Mouse (Mus musculus) olfactory bulb, adult 2 months (tissue): Measurements from ENCODE around the gene Gtf3c1. TPM values are rescaled to one million over a fixed set of nuclear protein-coding genes. Genes with fewer than 3 reads are reported as not detected.

Experiments
- H3K27ac ChIP-seq: fragments of 200-500 bp; 2 replicates; pipeline ENCODE4 v1.5.1; 2012; ENCODE audit warnings: low read depth, low read length; ENCODE audit not compliant: insufficient read depth
- H3K4me1 ChIP-seq: fragments of 200-500 bp; 2 replicates; pipeline ENCODE4 v1.6.1; 2012; ENCODE audit warnings: low read length; ENCODE audit not compliant: control insufficient read depth, insufficient read depth
- H3K4me3 ChIP-seq: fragments of 200-500 bp; 2 replicates; pipeline ENCODE4 v1.5.1; 2012; ENCODE audit warnings: mild to moderate bottlenecking, low read depth, low read length, moderate library complexity; ENCODE audit not compliant: insufficient read depth
- CTCF ChIP-seq: fragments of 200-500 bp; IDR thresholded peaks from 2 replicates; pipeline ENCODE4 v1.5.1; 2012; ENCODE audit warnings: low read depth, mild to moderate bottlenecking, low read length, moderate library complexity; ENCODE audit not compliant: insufficient read depth
- POLR2A ChIP-seq: fragments of 200-500 bp; IDR thresholded peaks from 2 replicates; pipeline ENCODE4 v1.6.1; 2012; ENCODE audit warnings: mild to moderate bottlenecking, low read depth, low read length, moderate library complexity; ENCODE audit not compliant: insufficient read depth
- WGBS: fragments of 180-500 bp; shearing (Covaris S2); methylation state at CpG from one replicate; pipeline ENCODE4 v1.1.7; 2018; 5-methylcytosine and 5-hydroxymethylcytosine counted together
- polyA plus RNA-seq: library from polyadenylated mRNA; stranded (reverse); fragments of >200 nt; gene quantifications from 2 replicates; pipeline ENCODE4 v1.2.4, GENCODE M21; 2012; ENCODE audit warnings: low replicate concordance; ENCODE audit not compliant: missing spikeins, insufficient read depth, insufficient read length

The Gtf3c1 gene
- polyA plus RNA-seq, 1 experiment: not detected

DNA sequence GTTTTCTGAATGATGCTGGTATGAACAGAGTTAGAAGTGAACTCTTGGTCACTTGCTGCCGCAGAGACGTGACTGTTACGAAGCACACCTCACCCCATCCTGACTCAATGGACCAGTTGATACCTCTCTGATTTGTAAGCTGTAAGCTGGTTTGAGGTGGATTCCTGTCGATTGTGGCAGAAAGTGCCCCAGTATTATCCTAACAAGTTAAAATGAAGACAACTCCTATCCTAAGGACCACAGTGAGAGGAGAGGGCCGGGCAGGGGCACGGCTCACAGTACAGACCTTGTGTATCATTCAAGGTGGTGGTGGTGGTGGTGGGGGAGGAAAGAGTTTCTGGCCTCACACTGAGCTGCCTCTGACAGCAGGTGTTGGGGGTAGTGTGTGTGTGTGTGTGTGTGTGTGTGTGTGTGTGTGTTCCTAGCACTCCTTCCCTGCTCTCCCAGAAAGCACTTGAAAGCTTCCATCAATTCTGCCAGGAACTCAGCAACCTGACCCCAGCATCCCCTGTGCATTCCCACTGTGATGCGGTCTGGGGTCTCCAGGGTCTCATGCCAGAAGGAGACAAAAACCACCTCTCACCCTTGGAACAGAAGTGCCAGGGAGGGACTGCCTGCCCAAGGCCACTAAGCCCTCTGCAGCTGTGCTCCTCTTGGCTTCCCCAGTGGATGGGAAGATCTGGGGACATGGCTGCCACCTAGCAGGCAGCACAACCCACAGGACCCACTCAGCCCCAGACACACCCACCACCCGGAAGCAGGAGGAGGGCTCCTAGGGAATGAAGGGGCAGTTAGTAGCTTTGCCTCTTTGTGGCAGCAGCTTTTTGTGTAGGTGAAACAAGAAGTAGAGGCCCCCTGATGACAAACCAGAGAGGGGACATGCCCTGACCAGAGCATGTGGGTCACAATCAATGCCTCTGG, 70.1 kb downstream of the Gtf3c1 start:
- Histone ChIP-seq H3K4me1 (peaks cover 19% of the 10 kb centered on the region), H3K4me3 (no peak overlapping the region), H3K27ac (no peak overlapping the region)
- 84% methylated on average over 8 of the region's 8 CpGs for WGBS
- TF ChIP-seq POLR2A (no peak), CTCF (no peak)

DNA sequence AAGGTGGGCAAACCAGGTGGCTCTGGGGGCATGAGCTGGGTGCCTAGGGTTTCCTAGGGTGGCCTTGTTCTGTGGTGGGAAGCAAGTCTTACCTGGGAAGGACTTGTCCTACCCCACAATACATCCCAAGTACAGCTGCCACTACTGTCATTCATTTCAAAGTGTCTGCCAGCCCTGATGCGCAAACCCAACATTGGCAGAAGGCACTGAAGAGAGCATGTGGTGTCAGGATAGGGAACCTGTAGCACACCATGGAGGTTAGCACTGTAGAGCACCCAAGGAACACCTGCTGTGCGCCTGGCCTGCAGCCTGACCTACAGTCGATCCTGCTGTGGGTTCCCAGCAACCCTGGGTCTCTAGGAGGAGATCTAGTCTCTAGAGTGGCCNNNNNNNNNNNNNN, 76.6 kb downstream of the Gtf3c1 start:
- WGBS: 91% methylated on average over 3 of the region's 3 CpGs
- peaks cover 11% of the 10 kb centered on the region for H3K4me1 ChIP-seq
- no peak overlapping the region for H3K4me3 ChIP-seq
- no peak overlapping the region; the same call in 1 of the 2 replicates for H3K27ac ChIP-seq
- TF ChIP-seq CTCF: no peak
- no peak for TF ChIP-seq POLR2A

DNA sequence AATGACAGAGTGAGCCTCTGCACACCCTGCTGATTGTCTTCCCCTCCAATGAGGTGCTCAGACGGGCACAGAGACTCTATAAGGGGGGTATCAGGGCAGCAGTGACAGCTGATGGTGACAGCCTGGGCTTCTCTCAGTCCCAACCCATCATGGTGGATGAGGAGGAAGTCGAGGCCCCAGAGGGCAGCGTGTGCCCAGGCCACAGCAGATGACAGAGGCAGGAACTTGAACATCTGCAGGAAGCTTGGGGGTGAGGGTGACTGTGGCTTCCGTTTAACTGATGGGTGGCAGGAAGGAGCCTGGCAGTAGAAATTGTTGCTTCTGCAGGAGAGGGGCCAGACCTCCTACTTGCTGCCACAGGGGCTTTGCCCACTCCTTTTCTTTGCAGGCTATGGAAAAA, 77.3 kb downstream of the Gtf3c1 start:
- H3K27ac ChIP-seq: no peak overlapping the region
- TF ChIP-seq POLR2A: no peak
- TF ChIP-seq CTCF: no peak
- H3K4me1 ChIP-seq: peaks cover 5% of the 10 kb centered on the region
- H3K4me3 ChIP-seq: no peak overlapping the region
- 78% methylated on average over 4 of the region's 4 CpGs for WGBS

DNA sequence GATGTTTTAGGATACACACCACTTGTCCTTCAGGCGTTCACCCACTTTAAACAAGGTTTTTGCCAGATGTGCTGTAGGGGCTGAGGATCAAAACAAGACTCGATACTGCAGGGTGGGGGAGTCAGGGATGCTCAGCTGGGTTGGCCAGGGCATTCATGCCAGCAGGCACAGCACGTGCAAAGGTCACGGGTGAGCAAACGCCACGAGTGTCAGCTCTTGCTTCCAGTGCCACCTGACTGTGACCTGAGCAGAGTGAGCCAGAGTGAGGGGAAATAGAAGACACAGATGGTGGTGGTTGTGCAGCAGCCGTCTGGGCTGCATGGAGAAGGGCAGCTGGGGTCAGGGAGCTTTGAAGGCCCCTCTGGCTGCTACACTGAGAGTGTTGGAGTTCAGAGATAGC, 81.8 kb downstream of the Gtf3c1 start:
- H3K4me3 ChIP-seq: no peak overlapping the region
- TF ChIP-seq CTCF (no peak), POLR2A (no peak)
- 75% methylated on average over 7 of the region's 7 CpGs for WGBS
- no peak overlapping the region for H3K27ac ChIP-seq
- no peaks in the 10 kb centered on the region for H3K4me1 ChIP-seq

GRCm38 (mm10) chr7:125625219-125625618, 82.4 kb downstream of the Gtf3c1 start:
- no peak for TF ChIP-seq CTCF
- TF ChIP-seq POLR2A: no peak
- 69% methylated on average over 4 of the region's 4 CpGs for WGBS
- Histone ChIP-seq H3K27ac (no peak overlapping the region), H3K4me1 (no peaks in the 10 kb centered on the region), H3K4me3 (no peak overlapping the region)

DNA sequence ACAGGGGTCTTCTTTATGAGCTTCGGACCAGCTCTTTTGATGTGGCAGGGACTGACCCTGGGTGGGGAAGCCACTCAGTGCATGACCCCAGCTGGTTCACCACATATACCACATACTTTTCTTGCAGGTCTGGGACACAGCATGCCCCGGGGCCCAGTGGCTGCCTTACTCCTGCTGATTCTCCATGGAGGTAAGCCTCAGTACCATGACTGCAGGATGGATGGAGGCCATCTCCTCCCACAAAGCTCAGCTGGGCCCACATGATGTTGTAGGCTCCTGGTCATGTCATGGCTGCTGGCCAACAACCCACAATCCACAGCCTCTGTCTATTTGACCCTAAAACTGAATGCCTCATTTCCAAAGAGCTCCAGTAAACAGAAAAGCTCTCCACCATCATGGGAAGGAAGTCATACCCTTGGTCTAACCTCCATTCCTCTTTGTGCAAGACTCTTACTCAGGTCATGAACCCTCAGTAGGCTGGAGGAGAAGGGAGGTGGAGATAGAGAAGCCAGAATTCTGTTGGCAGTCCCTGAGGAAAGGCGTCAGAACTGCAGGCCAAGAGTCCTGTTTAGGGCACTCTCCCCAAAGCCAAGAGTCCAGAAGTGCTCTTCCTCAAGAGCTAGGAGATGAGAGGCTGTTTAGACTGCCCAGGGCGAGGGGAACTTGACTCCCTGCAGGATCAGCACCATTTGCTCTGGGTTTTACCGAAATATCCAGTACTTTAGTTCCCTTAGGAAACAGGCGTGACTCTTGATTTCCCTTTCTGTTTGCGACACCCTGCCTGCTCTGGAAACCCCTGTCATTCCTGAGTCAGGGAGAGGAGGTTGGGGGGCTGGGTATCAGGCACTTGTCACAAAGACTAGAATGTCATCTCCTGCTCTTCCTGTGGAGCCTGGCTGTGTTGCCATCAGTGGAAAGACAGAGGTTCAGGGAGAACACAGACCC, 84.6 kb downstream of the Gtf3c1 start:
- Histone ChIP-seq H3K27ac (no peak overlapping the region), H3K4me3 (no peak overlapping the region), H3K4me1 (no peaks in the 10 kb centered on the region)
- WGBS: 83% methylated on average over 7 of the region's 7 CpGs
- TF ChIP-seq POLR2A (no peak), CTCF (no peak)

DNA sequence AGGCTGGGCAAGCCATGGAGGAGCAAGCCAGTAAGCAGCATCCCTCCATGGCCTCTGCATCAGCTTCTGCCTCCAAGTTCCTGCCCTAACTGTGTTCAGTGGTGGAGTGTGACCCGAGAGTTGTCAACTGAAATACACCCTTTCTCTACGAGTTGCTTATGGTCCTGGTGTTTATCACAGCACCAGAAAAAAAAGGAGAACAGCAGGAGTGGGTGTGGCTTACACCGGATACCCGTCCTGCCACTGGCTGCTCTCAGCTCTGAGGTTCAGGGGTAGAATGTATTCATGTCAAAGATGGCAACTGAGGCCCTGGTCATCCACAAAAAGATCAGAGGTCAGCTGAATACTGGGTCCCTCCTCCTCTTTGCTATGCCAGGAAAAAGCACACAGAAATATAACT, 87.5 kb downstream of the Gtf3c1 start:
- Histone ChIP-seq H3K27ac (no peak overlapping the region), H3K4me1 (no peaks in the 10 kb centered on the region), H3K4me3 (no peak overlapping the region)
- WGBS: 82% methylated on average over 4 of the region's 4 CpGs
- TF ChIP-seq POLR2A (no peak), CTCF (no peak)

GRCm38 (mm10) chr7:125618016-125618415, 89.6 kb downstream of the Gtf3c1 start:
- WGBS: 80% methylated on average over 7 of the region's 7 CpGs
- H3K4me1 ChIP-seq: no peaks in the 10 kb centered on the region
- no peak for TF ChIP-seq CTCF
- TF ChIP-seq POLR2A: no peak
- H3K27ac ChIP-seq: no peak overlapping the region
- H3K4me3 ChIP-seq: no peak overlapping the region

DNA sequence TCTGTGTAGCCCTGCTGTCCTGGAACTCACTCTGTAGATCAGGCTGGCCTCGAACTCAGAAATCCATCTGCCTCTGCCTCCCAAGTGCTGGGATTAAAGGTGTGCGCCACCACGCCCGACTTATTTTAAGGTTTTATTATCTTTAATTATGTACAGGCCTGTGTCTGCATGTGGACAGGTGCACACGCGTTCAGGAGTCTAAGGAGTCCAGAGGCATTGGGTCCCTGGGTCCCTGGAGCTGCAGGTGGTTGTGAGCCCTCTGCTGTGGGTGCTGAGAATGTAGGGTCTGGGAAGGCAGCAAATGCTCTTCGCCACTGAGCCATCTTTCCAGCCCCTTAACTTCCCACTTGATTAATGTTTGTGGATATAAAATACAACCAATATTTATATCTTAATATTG, 92.1 kb downstream of the Gtf3c1 start:
- TF ChIP-seq POLR2A (no peak), CTCF (no peak)

More for the DNA sequence above, 92.1 kb downstream of the Gtf3c1 start:
- no peaks in the 10 kb centered on the region for H3K4me1 ChIP-seq
- 93% methylated on average over 7 of the region's 7 CpGs for WGBS
- no peak overlapping the region for H3K27ac ChIP-seq
- H3K4me3 ChIP-seq: no peak overlapping the region
